Mouse (Mus musculus) neutrophil, adult 5-6 weeks (primary cell): Measurements from ENCODE around the gene Msh3. TPM values are rescaled to one million over a fixed set of nuclear protein-coding genes. Genes with fewer than 3 reads are reported as not detected.
"Not testable (repeated sequence)": the region's sequence is repeated elsewhere in the genome, so short reads cannot be mapped to it uniquely, and the experiment has no call there.

Experiments used
- ATAC-seq: fragments of 151-379, 151-347 bp; 2 replicates; pipeline ENCODE4 v1.8.0; 2017; ENCODE audit warnings: mild to moderate bottlenecking, moderate TSS enrichment; ENCODE audit not compliant: insufficient number of reproducible peaks, poor library complexity, low FRiP score, severe bottlenecking; ENCODE audit errors: extremely low read depth
- total RNA-seq: library from RNA; stranded (forward); fragments of 200-1000 nt; gene quantifications from 2 replicates; pipeline ENCODE4 v1.2.3, GENCODE M21; 2017

The Msh3 gene
- 48.5 and 53.7 TPM in 2 replicates for total RNA-seq

GRCm38 (mm10) chr13:92354456-92355271, at the start of gene Msh3, which contains the start of gene Dhfr:
TSS of gene Msh3 (minus strand) at chr13:92355003.
TSS of gene Dhfr (plus strand) at chr13:92354726.
- ATAC-seq = peak; percentile 86

- ATAC-seq = no peak
These were observed 48.7 kb upstream of the Msh3 start for GRCm38 (mm10) chr13:92403496-92403895.

GRCm38 (mm10) chr13:92402063-92402462, 47.3 kb upstream of the Msh3 start:
- no peak for ATAC-seq

DNA sequence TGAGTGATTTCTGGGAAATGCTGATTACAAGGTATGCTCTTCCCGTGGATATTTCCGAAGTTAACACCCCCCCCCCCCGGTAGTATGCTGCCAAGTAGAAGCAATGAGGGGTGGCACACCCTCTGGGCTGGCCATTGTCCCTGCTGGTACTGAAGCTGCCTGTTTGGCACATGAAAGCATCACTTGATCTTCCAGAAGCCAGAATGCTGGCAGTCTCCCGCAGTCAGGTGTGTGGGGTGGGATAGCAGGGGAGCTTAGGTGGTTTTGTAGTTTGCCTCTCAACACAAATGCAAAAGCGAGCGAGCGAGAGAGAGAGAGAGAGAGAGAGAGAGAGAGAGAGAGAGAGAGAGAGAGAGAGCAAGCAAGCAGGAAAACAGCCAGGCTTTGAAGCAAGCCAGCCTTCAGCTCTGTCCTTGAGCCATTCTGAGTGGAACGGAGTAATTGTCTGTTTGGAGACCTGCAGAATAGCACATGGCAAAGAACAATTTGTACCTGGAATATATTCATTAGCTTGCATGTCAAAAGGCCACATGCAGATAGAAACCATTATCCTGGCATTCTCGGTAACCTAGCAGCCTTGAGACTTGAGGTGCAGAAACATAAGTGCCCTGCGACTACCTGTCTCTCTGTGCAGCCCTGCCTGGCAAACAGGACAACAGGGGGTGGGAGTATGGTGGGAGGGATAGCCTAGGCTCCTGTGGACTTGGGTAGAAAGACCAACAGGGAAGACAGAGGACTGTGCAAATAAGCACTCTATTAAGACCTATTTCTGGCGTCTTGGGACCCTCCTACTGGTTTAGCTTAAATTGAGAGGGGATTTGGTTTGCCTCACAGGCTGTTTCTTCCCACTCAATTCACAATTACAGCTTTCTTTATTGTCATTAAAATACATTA, 43.9 kb upstream of the Msh3 start:
- ATAC-seq = no peak

GRCm38 (mm10) chr13:92393047-92393661, 38.4 kb upstream of the Msh3 start:
- ATAC-seq = no peak

DNA sequence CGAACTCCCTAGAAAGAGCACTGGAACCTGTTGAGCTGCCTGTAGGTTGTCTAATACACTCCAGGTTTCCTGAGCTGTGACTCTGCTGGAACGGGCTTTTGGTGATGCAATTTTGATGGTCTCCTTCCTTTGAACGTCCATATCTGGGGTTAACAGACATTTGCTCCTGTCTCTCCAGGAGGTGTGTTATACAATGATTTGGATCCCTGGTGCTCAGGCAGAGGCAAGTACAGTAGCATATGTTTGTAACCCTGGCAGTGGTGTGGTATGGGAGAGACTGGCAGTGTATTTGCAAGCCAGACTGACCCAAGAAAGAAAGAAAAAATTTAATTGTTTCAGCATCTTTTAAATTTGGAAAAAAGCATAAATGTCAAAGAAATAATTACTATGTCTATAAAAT, 32.6 kb upstream of the Msh3 start:
- no peak for ATAC-seq

DNA sequence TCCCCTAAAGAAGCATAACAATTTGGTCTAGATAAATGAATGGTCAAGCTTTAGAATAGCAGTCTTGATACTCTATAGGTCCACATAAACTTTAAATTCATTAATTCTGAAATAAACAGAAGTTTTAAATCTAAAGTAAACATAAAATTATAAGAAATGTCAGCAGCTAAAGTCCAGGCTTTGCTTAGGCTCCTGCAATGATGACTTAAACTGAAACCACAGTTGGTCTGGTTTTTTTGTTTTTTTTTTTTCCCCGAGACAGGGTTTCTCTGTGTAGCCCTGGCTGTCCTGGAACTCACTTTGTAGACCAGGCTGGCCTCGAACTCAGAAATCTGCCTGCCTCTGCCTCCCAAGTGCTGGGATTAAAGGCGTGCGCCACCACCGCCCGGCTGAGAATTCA, 16.7 kb upstream of the Msh3 start:
- not testable (repeated sequence) for ATAC-seq

DNA sequence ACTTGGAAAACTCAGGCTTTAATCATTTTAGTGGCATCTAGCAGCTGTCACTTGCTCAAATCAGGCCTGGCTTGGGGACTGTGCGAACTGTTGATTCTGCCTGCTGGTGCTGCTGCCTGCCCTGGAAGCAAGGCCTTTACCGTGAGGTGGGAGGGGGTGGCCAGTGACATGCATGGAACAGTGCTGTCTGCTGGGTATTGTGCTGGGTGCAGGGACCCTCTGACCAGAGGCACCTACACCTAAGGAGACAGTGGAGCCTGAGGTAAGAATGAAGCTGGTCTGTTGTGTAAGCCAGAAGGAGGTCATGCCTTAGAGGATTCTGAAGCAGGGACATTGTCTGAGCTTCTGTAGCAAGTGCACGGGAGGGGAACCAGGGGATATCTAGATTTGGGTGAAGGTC, 16.0 kb upstream of the Msh3 start:
- ATAC-seq = no peak

DNA sequence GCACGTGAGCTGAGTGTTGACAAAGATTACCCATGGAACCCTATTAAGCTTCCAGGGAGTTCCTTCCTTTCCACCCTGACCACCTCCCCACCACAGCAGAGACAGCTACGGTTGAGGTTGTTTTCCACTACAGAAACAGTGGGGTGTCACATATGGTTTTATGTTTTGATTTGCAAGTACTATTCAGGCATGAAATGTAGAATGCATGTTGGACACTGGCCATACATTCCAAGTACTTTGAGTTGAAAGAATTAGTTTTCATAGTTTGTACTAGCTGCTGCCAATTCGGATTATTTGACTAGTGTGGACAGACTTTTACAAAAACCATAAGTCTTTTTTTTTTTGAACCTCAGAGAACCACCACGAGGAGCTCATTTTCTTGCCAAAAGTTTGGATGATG, 10.5 kb upstream of the Msh3 start:
- no peak for ATAC-seq

GRCm38 (mm10) chr13:92361609-92362008, 6.8 kb upstream of the Msh3 start:
- ATAC-seq = no peak

DNA sequence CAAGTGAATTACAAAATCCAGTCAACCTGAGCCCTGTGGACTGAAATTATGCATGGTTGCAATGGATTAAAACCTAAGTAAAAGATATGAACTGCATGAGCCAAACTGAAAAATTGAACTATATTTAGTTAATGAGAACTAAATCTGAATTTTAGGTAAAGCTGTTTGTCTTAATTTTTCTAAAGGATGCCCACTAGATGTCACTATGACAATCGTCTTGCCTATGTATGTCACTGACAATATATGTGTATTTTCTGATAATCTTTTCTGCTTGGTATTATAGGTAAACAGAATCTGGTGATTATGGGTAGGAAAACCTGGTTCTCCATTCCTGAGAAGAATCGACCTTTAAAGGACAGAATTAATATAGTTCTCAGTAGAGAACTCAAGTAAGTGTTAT, 2.8 kb upstream of the Msh3 start:
- no peak for ATAC-seq

DNA sequence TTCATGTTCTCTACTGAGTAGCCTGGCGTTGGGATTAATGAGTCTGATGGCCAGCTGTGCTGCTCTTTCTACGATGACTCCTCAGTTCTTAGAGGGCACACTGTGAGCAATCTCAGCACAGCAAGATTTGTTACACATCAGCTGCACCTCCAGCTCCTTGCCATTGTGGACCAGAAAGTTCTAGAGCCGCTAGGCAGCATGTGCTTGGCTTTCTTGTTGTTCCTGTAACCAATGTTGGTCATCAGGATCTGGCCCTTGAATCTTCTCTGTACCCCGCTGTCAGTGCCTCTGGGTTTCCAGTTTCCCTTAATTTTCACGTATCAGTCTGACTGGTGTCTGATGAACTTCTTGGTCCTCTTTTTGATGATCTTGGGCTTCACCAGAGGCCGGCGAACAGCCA, 1.6 kb upstream of the Msh3 start:
- ATAC-seq = no peak

- peak; percentile 1; the same call in 1 of the 2 replicates for ATAC-seq
These were observed 455 bp upstream of the Msh3 start for GRCm38 (mm10) chr13:92355272-92355643.

DNA sequence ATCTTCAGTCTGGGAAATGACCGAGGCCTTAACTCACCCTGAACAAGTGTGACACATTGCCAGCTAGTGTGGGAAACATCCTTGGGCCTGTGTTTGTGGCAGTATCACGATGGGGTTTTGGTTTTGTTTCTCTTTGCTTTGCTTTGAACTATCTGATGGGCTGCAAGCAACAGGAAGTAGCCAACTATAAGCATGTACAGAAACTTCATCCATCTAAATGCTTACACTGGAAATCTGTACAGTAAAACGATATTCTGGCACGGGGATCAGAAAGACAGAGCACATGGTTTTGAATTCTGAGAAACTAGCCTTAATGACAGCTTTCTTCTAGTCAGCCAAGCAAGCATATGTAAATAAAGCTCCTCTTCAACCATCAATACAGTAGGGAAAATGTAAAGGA, 847 bp downstream of the Msh3 start:
- no peak for ATAC-seq

DNA sequence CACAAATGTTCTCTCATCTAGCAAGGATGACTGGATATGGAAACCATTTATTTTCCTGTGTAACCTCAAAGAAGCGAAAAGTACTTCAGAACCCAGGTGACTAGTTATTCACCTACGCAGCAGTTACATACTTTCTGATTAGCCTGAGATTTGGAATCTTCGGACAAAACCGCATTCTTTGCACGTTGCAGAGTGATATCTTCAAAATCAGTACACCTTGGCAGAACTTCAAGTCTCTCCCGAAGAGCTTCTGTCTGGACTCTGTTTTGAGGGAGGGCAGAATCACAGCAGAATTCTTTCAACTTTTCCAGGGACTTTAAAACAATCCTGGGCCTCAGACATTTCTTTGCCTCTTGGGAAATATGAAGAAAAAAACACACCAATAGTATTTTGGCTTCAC, 3.7 kb downstream of the Msh3 start:
- ATAC-seq = no peak

GRCm38 (mm10) chr13:92346338-92346737, 8.5 kb downstream of the Msh3 start:
- no peak for ATAC-seq

DNA sequence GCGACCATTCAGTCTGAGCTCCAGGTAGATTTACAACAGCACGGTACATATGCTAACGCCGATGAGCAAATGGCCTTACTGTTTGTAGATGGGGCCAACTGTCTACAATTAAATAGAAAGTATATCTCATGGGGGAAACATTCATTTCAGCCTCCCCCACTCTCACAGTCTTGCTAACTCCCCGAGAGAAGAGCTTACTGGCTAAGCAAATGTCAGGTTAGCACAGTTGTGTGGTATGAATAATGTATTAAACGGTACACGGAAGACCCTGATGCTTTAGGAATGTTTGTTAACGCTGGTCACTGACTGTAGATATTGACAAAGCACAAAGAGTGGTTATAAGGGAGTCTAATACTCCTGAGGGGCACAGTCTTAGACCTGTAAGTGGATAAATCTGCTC, 10.8 kb downstream of the Msh3 start:
- no peak for ATAC-seq

DNA sequence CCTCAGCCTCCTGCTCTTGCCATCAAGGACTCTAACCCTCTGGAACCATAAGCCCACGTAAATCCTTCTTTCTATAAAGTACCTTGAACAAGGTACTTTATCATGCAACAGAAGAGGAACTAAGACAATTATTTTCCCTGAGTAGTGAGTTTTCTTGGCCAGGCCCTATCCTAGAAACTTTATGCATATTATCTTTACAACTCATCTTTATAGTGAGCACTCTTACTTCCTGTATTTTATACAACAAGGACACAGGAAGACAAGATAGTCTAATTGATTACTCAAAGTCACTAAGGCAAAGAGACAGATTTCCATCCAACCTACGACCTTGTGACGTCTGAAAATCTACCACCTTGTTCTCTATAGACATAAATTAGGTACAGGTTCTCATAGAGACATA, 15.0 kb downstream of the Msh3 start:
- ATAC-seq = no peak

DNA sequence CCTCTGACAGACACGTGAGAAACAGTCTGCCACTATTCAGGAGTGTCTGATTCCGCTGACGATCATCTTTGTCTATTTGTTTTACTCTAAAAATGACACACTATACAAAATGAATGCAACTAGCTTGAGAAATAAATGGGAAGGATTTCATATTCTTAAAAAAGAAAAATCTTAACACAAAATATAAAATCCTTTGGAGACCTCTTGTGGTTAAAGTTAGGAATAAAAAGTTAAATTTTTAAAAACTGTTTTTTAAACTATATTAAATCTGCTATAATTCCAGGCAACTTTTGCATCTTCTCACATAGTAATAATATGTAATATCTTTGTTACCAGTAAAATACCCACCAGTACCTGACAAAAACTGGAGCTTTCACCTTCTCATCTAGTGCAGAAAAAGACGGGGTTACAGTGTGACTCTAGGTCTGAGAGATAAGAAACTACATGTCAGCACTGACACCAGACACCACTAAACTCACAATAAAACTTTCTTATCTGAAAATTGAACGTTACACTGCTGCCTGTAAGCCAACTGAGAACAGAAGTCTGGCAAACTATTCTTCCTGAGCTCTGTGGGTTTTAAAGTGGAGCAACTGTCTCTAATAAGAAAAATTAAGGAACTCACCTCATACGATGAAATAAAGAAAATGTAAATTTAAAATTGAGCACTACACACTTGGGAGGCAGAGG, 16.9 kb downstream of the Msh3 start:
- ATAC-seq = no peak
